Mouse (Mus musculus) spleen, postnatal 36 days (tissue): ENCODE measurements around the gene Pnliprp2.

Experiments used
- DNase-seq, 2 experiments: peaks; one replicate each; pipeline ENCODE4 v3.0.0; 2022; ENCODE audit warnings: low spot score in 2 of 2, mixed read lengths in 1 of 2

Pnliprp2 gene

GRCm38 (mm10) chr19:58759423-58759822 lies at the start of gene Pnliprp2:
Pnliprp2 (plus strand) TSS chr19:58759719.
- no peak for DNase-seq

- no peak for DNase-seq
Observed at GRCm38 (mm10) chr19:58717925-58718324, 41.6 kb upstream of the Pnliprp2 start.

- no peak for DNase-seq
Observed at GRCm38 (mm10) chr19:58720439-58720838, 39.1 kb upstream of the Pnliprp2 start.

GRCm38 (mm10) chr19:58726551-58726950 lies 33.0 kb upstream of the Pnliprp2 start:
- DNase-seq: no peak

GRCm38 (mm10) chr19:58727756-58728155 lies 31.8 kb upstream of the Pnliprp2 start:
- DNase-seq: no peak

GRCm38 (mm10) chr19:58728445-58729031 lies 31.0 kb upstream of the Pnliprp2 start, which contains the start of gene Pnliprp1:
Pnliprp1 (plus strand) TSS chr19:58728887.
- no peak for DNase-seq

GRCm38 (mm10) chr19:58733216-58733615 lies 26.3 kb upstream of the Pnliprp2 start:
- no peak for DNase-seq

- no peak for DNase-seq
Observed at GRCm38 (mm10) chr19:58738111-58738510, 21.4 kb upstream of the Pnliprp2 start.

- DNase-seq: no peak
Observed at GRCm38 (mm10) chr19:58741036-58741435, 18.5 kb upstream of the Pnliprp2 start.

GRCm38 (mm10) chr19:58742711-58743110 lies 16.8 kb upstream of the Pnliprp2 start:
- DNase-seq: no peak

GRCm38 (mm10) chr19:58743736-58744135 lies 15.8 kb upstream of the Pnliprp2 start:
- no peak for DNase-seq

- no peak for DNase-seq
Observed at GRCm38 (mm10) chr19:58747498-58748000, 12.0 kb upstream of the Pnliprp2 start.

GRCm38 (mm10) chr19:58750822-58751221 lies 8.7 kb upstream of the Pnliprp2 start:
- no peak for DNase-seq

- DNase-seq: no peak
Observed at GRCm38 (mm10) chr19:58751504-58751903, 8.0 kb upstream of the Pnliprp2 start.

- no peak for DNase-seq
Observed at GRCm38 (mm10) chr19:58758871-58759270, 648 bp upstream of the Pnliprp2 start.

- DNase-seq: no peak
Observed at GRCm38 (mm10) chr19:58762316-58762715, 2.8 kb downstream of the Pnliprp2 start.

- DNase-seq: no peak
Observed at GRCm38 (mm10) chr19:58762848-58763541, 3.5 kb downstream of the Pnliprp2 start.

GRCm38 (mm10) chr19:58767329-58767728 lies 7.8 kb downstream of the Pnliprp2 start:
- DNase-seq: no peak

- no peak for DNase-seq
Observed at GRCm38 (mm10) chr19:58776461-58776860, 16.9 kb downstream of the Pnliprp2 start.

GRCm38 (mm10) chr19:58781566-58781965 lies 22.0 kb downstream of the Pnliprp2 start:
- no peak for DNase-seq

GRCm38 (mm10) chr19:58783938-58784337 lies 24.4 kb downstream of the Pnliprp2 start:
- DNase-seq: no peak

- DNase-seq: no peak
Observed at GRCm38 (mm10) chr19:58789194-58789593, 29.7 kb downstream of the Pnliprp2 start.

- no peak for DNase-seq
Observed at GRCm38 (mm10) chr19:58794284-58794683, 34.8 kb downstream of the Pnliprp2 start, which contains the start of gene 1700019N19Rik. 1700019N19Rik (minus strand) TSS chr19:58794461.
